Mouse (Mus musculus): ENCODE results near the gene Ceacam9.

The Ceacam9 gene

GRCm38 (mm10) chr7:16739056-16739604 lies 17.4 kb downstream of the Ceacam9 start:
- no peak for DNase-seq (ENCODE audit: low read depth, low spot score)

DNA sequence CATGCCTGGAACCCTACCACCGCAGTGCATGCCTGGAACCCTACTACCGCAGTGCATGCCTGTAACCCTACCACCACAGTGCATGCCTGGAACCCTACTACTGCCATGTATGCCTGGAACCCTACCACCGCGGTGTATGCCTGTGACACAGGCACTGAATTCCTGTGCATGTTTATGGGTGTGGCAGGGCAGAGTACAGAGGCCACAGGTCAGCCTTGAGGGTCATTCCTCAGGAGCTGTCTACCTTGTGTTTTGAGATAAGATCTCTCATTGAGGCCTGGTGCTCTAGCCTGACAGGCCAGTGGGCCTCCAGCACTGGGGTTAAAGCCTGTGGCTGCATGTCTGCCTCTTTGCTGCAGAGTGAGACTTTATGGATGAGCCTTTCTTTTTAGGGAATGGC lies 23.6 kb downstream of the Ceacam9 start:
- no peak for DNase-seq (ENCODE audit: low read depth, low spot score)

DNA sequence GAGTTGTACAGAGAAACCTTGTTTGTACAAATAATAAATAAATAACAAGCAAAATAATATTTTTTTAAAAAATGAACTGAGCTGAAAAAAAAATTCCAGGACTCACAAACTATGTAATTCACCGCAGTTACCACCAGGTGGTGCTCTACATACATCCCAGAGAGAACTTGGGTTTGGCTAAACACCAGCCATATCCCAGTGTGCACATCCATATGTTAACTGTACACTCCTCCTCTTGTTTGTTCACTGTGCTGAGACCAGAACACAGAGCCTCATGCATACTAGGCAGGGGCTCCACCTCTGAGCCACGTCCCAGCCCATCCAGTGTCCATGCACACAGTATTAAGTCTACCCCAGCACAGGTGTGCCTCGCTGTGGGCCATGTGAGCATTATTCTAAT lies 24.4 kb downstream of the Ceacam9 start:
- DNase-seq (ENCODE audit: low read depth, low spot score), result peak; percentile 75

DNA sequence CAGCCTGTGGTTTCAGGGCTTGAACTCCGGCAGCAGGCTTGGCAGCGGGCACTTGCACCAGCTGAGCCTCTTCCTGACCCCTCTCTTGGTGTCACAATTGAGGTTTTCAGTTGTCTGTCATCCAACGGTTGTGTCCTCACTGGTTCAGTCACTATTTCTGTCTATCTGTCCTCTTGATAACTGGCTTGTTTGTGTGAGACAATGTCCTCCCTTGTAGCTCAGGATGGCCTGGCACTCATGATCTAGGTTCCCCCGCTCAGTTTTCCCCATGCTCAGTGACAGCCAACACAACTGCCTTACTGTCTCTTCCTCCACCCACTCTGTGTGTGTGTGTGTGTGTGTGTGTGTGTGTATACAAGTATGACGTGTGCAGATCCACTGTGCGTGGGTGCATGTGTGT lies 25.9 kb downstream of the Ceacam9 start:
- no peak for DNase-seq (ENCODE audit: low read depth, low spot score)

DNA sequence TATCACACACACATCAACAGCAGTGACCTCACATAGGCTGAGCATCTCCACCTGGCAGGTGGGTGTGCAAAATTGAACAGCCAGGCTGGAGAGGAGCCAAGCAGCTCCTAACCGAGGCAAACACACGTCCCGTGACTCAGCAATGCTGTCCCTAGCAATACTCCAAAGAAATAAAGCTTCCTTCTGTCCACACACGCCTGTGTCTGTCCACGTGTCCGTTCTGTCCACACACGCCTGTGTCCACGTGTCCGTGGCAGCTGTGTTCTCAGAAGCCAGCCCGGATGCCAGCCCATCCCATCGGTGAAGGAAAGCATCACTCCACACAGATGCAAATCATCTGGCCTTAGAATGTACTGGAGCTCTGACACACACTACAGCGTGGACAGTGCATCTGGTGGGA lies 30.3 kb downstream of the Ceacam9 start:
- peak; percentile 63 for DNase-seq (ENCODE audit: low read depth, low spot score)

DNA sequence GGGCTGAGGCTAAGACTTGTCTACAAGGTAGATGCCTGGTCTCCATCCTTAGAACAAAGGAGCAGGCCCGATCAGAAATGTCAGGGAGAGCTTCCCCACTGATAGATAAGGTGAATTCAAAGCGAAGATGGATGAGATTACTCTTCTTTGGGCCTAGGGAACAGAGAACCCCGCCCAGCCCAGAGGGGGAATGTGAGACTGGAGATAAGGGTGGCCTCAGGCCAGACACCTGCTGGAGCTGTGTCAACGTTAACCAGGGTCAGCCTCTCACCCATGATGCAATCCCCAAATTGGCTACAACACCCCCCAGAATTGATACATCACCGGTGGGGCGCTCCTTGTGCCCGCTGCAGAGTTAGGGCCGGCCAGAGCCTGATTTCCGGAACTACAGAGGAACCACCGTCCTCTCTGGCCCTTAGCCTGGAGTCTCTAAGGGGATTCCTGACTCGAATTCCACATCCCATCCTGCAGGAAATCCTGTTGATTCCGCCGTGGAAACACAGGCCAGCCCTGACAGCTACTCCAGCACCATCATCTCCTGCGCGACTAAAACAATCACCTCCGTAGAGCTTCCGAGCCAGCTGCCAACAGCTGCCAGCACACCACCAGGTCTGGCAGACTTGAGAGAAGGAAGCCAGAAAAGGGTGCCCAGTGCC lies 33.8 kb downstream of the Ceacam9 start:
- DNase-seq (ENCODE audit: low read depth, low spot score), result peak; percentile 51

DNA sequence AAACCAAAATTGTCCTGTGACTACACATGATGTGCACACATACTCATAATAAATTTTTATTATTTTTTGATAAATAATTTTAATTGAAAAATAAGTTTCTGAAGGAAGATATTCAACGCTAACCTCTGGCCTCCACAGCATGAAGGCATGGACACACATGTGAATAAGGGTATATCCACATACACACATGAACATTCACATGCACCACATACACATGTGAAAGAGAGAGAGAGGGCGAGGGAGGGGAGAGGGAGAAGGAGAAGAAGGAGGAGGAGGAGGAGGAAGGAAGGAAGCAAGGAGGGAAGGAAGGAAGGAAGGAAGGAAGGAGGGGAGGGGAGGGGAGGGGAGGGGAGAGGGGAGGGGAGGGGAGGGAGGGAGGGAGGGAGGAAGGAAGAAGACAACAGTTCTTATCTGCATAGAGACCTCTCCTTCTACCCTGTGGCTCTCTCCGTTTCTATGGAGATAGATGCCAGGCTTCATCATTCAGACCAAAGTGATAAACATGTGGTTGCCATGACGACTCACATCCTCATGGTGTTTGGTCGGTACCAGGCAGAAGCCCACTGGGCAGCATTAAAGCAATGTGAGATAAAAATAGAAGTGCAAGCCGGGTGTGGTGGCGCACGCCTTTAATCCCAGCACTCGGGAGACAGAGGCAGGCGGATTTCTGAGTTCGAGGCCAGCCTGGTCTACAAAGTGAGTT lies 37.3 kb downstream of the Ceacam9 start:
- DNase-seq (ENCODE audit: low read depth, low spot score), result peak; percentile 39

DNA sequence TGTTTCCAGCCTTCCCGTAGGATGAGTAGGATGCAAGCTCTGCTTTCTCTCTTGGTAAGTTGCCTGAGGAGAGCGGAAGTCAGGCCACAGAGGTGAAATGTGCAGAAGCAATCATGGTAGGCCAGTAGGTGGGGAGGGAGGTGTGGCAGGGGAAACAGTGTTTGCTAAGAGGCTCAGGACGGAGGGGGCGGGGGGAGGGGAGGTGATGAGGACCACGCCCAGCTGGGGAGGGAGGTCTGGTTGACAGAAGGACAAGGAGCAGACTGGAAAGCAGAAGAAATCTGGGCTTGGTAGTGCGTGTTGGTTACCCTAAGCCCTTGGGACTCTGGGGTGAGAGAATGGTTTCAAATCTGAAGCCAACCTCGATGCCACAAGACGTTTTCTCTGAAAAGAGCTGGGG lies 38.6 kb downstream of the Ceacam9 start:
- peak; percentile 72 for DNase-seq (ENCODE audit: low read depth, low spot score)

DNA sequence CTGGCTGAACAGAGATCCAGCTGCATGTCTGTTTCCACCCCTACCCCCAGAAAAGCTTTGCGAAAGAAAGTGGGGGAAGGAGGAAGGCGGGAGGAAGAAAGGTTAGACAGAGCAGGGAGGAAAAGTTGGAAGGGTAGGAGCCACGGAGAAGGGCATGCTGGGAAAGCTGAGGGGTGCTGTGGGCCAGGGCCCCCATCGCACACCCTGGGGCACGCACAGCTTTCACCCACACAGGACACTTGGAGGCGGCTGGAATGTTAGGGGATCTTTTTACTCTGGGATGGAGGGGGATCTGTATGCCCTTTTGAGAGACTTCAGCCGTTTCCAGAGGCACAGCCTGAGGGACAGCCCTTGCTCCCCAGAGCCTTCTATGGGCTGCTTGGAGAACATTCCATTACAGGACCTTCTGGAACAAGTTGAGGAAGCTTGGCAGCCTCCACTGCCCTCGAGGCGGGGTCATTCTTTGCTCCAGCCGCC lies 39.3 kb downstream of the Ceacam9 start:
- peak; percentile 10 for DNase-seq (ENCODE audit: low read depth, low spot score)

DNA sequence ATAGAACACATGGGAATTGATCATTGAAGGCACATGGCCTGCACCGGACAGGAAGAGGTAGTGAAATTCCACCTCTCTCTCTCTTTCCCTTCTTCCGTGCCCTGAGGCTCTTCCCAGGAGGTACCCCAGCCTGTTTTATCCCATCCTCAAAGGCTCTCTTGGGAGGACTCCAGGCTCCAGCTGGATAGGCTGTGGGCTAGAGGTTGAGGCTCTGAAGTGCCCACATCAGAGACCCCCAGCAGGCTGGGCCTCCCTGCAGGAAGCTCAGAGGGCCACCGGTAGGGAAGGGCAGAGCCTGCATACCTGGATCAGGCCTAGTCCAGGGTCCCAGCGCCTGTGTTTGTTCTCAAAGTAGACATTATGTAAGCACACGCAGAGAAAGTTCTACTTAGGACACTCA lies 39.9 kb downstream of the Ceacam9 start:
- no peak for DNase-seq (ENCODE audit: low read depth, low spot score)

GRCm38 (mm10) chr7:16763463-16764218 lies 41.9 kb downstream of the Ceacam9 start:
- no peak for DNase-seq (ENCODE audit: low read depth, low spot score)

GRCm38 (mm10) chr7:16766443-16766842 lies 44.7 kb downstream of the Ceacam9 start:
- peak; percentile 86 for DNase-seq (ENCODE audit: low read depth, low spot score)

Data from ZHBTc4 (cell line).